Mouse (Mus musculus) testis, adult 2 months (tissue): ENCODE measurements at regions not wholly inside any gene's neighbourhood (a gene's known extent, or its start where the extent isn't known, plus 50 kb on each side); places are given as distances from the start of the nearest gene placed in this dataset.

ENCODE experiments used
- CTCF ChIP-seq: fragments of 200-500 bp; IDR thresholded peaks from 2 replicates; pipeline ENCODE4 v1.5.1; 2012; ENCODE audit warnings: low read depth, mild to moderate bottlenecking, inconsistent platforms, low read length, moderate library complexity; ENCODE audit not compliant: control insufficient read depth, insufficient read depth, insufficient replicate concordance
- POLR2A ChIP-seq: fragments of 200-500 bp; IDR thresholded peaks from 2 replicates; pipeline ENCODE4 v1.6.1; 2012; ENCODE audit warnings: low read depth, mild to moderate bottlenecking, inconsistent platforms, low read length, moderate library complexity; ENCODE audit not compliant: control insufficient read depth

- TF ChIP-seq CTCF (no peak), POLR2A (no peak)
These were observed 152.6 kb upstream of the Krr1 start for GRCm38 (mm10) chr10:111819755-111820451.
